Mouse (Mus musculus): ENCODE data around the gene Vrk1.

Gene Vrk1

DNA sequence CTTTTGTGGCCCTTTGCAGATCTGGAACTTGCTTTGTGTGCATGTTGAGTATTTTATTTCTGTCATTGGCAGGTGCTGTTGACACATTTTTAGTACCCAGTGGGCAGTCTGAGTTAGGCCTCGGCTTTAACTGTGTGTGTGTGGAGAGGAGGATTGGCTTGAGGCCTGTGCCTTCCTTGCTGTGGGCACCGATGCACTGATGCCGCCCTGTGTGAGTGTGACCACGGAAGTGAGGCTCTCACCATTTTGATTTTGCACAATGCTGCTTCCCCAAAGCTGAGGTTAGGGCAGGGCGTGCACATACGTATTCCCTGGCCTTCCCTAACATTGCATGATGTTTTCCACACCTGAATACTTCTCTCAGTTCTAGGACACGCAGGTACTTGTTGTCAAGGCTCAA is 30.2 kb downstream of the Vrk1 start:
- no peak for DNase-seq (ENCODE audit: inconsistent age in 2 of 2, low spot score in 1 of 2)

DNA sequence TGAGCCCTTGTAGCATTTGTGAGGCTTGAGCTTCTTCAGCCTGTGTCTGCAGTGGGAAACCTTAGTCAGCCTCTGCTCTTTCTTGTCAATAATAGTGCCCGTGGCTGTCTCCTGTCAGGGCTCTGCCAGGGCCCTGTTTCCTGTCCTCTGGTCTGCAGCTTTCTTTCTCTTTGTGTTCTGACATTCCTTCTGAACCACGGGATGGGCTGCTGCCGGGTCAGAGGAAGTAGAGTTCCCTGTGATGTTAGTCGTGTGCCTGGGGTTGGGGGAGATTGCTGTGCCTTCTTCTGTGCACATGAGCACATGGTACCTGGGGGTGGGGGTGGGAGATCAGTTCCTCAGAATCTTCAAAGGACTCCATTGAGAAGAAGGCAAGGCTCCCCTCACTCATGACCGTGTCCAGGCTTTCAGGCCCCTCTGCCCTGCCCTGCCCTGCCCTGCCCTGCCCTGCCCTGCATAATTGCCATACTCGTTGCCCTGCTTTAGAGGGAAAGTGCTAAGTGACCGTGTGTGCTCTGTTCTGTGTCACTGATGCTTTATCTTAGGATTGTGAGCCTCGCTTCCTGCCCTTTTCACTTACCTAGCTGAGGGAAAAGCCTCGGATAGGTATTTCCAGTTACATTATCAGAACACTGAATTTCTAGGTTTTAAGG is 36.2 kb downstream of the Vrk1 start:
- no peak for DNase-seq (ENCODE audit: inconsistent age in 2 of 2, low spot score in 1 of 2)

DNA sequence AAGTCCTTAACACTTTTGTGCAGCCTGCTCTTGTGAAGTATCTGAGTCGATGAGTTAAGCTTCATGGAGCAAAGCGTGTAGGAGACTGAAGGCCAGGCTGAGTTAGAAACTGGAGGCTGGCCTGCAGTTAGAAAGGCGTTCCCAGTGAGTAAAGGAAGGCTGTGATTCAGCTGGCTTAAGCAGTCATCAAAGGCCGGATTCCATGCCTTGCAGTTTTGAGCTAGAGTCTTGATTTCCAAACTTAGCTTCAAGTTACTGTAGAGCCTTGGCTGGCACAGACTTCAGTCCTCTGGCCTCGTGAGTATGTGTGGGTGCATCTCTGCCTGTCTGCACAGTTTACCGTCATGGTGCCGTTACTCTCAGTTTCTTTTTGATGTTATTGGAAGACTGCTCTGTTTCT is 42.2 kb downstream of the Vrk1 start:
- peak in 1 of 2 experiments; percentile 55 for DNase-seq (ENCODE audit: inconsistent age in 2 of 2, low spot score in 1 of 2)

DNA sequence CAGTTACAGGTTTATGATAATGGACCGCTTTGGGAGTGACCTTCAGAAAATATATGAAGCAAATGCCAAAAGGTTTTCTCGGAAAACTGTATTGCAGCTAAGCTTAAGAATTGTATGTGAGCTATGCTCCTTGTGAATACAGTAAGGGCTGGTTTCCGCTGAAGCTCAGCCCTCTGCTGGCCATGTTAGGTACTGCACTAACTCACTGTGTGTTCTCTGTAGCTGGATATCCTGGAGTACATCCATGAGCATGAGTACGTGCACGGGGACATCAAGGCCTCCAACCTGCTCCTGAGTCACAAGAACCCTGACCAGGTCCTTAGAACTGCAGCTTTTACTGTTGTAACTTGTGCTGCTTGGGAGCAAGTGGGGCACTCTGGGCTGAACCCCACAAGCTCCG is 45.8 kb downstream of the Vrk1 start:
- peak; percentile 77 to 95 for DNase-seq (ENCODE audit: inconsistent age in 2 of 2, low spot score in 1 of 2)

DNA sequence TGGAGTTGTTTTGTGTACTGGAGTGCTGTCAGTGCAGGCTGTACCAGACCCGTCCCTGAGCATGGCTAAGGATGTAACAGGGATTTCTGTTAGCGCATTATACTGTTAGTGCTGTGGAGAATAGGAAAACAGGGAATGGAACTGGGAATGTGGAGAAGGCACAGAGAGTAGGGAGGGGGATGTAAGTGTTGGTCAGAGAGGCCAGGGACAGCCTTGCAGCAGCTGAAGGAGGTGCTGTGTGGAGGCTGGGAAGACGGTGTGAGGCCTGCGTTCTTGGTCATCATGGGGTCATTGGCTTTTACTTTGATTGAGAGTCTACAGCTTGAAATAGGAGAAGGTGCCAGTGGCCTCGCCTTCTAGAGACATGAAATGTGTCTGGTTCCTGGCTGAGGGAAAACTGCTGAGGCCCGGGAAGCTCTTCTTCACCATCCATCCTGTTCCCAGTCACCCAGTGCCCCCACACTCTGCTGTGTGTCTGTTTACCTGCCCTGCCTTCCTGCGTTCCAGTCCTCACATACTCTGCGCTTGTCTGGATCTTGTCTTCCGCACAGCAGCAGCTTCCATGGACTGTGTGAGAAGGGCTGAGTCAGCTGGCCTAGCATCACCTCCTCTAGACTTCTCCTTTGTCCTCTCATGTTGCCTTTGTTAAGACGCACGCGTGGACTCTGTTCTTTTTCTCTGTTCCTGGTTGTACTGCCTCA is 50.0 kb downstream of the Vrk1 start:
- no peak for DNase-seq (ENCODE audit: inconsistent age in 2 of 2, low spot score in 1 of 2)

DNA sequence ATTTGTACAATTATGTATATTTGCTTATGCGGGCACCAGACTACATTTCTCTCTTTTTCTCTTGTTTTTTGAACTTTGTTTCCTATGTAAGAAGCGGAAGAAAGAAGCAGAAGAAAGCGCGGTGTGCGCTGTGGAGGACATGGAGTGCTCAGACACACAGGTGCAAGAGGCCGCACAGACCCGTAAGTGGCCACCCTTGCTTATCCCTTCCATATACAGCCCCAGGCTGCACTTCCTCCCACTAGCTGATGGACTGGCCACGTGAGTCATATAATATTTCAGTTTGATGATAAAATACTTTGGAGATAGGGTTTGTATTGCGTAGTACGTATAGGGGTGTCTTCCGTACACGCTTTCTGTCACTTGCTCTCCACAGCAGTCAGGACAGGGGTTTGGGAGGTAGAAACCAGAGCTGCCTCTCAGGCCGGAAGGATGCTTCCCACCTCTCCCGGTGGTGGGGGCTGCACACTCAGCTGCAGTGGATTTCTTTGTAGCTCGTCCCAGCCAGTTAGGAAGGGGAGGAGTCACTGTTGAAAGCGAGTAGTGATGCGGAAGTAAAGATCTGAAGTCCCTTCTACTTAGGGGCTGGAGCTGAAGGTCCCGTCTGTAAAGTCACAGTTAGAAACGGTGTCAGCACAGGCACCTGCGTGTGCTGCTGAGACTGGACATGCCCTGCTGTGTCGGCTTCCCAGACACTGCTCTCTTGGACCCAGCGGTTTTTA is 60.6 kb downstream of the Vrk1 start:
- no peak for DNase-seq (ENCODE audit: inconsistent age in 2 of 2, low spot score in 1 of 2)

DNA sequence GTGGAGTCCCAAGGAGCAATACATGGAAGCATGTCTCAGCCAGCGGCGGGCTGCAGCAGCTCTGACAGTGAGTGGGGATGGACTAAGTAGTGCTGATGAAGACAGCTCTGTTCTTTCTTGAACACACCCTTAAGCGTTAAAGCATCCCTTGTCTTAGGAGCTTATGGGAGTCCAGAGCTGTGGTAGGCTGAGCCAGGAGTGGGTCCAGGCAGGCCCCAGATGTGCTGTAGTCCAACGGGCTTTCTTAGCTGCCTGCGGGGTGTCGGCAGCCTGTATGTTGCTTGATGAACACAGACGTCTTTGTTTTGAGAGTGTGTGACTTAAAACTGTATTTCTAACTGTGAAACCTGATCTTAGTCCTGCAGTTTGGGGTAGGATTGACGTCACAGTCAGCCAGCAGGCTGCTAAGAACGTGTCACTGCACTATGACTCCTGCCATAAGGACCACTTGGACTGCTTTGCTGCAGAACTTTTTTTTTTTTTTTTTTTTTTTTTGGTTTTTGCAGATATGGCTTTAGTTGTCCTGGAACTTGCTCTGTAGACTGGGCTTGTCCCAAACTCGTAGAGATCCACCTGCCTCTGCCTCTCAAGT is 61.6 kb downstream of the Vrk1 start:
- no peak for DNase-seq (ENCODE audit: inconsistent age in 2 of 2, low spot score in 1 of 2)

DNA sequence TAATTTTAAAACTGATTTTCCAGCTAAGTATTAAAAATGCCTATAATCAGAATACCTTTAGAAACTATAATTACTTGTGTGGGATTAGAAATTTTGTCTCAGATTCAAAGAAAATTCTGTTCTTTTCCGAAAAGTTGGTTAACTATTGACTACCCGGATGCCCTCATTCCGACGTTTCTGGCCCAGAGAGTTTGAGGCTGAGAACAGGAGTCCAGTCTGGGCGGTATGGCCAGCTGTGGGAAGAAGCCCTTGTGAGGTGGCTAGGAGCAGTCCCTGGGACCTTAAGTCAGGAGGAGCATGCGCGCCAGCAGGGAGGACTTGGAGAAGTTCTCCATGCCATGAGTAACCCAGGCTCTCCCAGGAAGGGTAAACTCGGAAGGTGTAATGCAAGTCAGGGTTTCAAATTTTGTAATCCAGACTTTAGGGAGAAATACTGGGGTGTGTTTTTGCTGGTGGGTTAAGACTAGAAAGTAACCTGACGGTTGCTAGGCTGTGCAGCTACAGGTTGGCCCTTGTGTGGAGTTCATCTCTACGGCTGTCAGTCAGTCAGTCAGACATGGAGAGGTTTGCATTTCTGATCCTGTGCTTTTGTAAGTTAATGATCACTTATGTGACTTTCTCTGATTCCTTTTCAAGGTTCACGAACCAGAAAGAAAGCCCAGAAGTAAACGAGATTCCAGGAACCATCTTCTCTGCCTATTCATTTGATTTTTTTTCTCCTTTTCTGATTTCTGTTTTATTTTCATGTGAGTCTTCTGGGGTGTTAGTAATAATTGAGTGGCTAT is 64.5 kb downstream of the Vrk1 start:
- DNase-seq (ENCODE audit: inconsistent age in 2 of 2, low spot score in 1 of 2), result no peak

DNA sequence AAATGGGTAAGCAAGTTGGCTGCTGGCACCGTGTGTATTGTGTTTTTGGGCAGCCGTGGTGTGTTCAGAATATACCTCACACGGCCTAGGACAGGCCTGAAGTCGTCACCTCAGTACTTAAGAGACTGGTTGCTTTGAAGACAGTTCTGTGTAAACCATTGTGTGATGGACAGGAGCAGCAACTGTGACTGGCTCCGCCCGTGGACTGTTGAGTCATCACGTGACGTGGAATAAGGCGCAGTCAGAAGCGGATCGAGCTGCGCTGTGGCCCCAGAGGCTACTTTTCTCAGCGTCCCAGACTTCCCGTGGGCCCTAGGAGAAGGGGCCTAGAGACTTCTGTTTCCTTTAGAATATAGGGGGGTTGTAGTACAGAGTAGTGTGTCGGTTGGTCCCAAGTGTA is 66.1 kb downstream of the Vrk1 start:
- no peak for DNase-seq (ENCODE audit: inconsistent age in 2 of 2, low spot score in 1 of 2)

DNA sequence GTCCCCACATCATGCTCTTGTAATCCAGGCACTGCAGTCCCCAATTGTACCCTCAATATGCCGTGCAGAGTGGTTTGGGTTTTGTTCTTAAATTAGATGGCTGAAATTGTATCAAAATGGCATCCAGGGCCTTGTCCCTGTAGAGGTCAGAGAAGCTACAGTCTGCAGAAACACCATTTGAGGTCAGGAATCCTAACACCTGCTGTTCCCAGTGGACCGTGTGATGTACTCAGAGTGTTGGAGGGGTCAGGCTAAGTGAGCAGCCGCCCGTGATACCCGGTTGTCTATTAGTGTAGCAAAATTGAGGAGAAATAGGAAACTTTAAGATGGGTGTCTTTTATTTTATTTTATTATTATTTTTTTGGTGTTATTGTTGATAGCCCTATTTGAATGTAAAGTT is 70.5 kb downstream of the Vrk1 start:
- no peak for DNase-seq (ENCODE audit: inconsistent age in 2 of 2, low spot score in 1 of 2)

DNA sequence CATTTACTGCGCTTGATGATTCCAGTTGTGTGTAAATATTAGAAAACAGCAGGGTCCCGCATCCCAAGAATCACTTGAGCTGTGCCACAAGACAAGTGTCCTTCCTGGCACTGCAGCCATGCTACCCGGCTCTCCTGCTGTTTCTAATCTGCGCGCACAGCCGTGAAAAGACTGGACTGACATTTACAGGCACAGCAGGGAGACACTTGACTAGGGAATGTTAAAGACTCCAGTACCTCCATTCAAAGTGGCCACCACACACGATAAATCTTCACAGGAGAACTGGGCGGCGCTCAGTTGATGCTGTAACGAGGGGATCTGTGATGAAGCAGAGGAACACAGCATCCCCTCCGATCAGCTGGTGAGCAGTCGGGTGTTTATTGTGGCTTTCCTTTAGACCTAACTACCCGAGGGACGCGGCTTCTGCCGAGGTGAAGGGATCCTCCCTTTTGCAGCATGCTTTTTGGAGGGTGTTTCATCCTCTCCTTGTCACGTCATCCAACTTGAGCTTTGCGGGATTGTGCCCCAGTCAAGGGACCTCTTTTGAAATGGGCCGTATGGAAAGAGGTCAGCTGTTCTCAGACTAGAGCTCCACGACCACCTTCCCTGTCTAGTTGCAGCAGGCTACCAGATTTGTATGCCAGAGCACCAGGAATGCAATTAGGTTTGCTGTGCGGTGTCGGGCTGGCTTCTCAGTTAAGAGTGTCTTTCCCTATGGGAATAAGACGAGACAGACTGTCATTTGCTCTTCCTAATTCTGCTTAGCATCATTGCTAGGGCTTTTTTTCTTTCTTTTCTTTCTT is 71.1 kb downstream of the Vrk1 start:
- no peak for DNase-seq (ENCODE audit: inconsistent age in 2 of 2, low spot score in 1 of 2)

DNA sequence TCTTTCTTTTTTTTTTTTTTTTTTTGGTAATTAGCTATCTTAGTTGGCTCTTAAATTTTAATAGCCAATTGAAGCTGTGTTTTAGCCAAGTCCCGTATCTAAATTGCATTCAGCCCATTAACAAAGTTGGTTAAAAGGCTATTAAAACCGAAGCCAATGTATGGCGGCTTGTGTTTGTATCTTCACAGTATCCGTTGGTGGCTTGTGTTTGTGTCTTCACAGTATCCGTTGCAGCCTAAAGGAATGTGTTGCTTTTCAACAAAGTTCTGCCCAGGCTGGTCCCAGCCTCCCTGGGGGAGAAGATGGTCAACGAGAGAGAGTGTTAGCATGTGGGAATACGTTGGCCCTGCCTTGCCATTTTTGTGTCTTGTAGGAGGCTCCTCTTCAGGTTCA is 71.7 kb downstream of the Vrk1 start:
- no peak for DNase-seq (ENCODE audit: inconsistent age in 2 of 2, low spot score in 1 of 2)

DNA sequence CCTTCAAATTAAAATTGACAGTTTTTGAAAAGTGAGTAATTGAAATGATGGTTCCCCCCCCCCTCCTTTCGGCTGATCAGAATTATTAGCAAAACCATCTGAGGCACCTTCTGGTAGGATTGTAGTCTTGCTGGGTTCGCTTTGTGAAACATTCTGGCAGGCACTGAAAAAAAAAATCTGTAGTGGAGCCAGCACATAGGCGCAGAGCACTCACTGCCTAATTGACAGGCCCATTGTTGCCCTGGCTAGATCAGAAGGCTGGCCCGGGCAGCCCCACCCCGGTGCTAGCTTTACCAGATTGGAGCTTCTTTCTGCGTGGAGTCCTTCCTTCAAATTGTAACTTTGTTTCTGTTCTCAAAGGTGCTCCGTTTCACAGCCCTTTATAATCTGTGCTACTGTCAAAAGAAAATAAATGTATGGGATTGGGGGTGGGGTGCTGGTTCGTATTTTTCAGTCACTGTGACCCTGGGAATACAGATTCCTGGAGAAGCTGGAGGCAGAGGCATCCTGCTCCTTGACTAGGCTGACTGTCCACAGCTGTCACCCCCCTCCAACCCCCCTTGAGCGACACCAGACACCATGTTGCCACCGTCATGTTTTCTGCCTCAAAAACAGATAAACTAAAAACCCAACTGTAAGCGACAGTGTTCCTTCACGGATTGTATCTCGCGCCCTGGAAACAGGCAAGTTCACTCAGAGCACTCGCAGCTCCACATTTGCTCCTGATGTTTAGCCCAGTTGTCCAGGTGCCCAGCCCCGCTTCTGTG is 72.3 kb downstream of the Vrk1 start:
- DNase-seq (ENCODE audit: inconsistent age in 2 of 2, low spot score in 1 of 2), result no peak

DNA sequence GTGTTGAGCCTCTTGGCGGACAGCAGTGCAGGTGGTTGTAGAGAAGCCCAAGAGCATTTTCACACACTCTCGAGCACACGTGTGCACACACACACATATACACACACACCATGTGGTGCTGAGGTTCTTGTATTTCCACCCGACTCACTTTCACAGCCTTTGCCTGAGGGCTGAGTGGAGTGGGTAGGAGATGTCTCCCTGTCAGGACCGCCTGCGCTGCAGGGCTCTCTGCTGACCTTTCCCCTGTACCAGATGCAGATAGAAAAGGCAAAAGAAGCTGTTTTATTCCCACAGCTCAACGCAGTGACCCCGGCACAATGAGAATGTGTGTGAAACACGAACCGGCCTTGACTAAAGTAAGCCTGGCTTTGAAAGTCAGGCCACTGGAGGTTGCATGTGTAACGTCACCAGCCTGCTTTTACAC is 72.9 kb downstream of the Vrk1 start:
- DNase-seq (ENCODE audit: inconsistent age in 2 of 2, low spot score in 1 of 2), result no peak

DNA sequence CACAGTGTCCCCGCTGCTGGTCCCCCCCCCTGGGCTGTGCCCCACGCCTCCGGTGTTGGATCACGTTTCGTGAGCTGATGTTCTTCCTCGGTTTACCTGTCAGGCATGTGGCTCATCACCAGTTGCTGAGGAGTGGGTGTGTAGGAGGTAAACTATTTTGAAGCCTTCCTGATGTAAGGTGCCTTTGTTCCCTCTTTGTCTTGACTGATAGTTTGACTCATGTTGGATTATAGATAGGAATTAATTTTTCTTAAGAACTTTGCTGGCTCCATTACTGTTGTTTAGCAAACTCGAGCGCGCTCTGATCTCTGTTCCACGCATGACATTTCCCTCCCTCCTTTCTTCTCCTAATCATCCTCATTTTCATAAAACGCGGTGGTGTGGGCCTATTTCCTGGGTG is 74.1 kb downstream of the Vrk1 start:
- no peak for DNase-seq (ENCODE audit: inconsistent age in 2 of 2, low spot score in 1 of 2)

DNA sequence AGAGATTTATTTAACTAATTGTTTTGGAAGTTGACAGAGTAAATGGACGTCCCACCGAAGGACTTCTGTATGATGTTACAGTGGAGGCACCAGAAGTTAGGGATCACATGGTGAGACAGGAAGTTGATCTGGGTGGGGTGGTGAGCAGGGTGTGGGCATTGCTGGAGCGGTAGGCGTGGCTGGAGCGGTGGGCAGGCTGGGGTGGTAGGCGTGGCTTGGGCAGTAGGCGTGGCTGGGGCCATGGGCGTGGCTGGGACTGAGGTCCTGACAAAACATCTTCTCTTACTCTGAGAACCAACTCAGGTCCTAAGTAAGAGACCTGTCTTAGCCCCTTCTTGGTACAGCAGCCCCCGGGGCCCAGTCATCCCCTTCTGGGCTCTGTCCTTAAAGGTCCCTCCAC is 84.8 kb downstream of the Vrk1 start:
- no peak for DNase-seq (ENCODE audit: inconsistent age in 2 of 2, low spot score in 1 of 2)

DNA sequence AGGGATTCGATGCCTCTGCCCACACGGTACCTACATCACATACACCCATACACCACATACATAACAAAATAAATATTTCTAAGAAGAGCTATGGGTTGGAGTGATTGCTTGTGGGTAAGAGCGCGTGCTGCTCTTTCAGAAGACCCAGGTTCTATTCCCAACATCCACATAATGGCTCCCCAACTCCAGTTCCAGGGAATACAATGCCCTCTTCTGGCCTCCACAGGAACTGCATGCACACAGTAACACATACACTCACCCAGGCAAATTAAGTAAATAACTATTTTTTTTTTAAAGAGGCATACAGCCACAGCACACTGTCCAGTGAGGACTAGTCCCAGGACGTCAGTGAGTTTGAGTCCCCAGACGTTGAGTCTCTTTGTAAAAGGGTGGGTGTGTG is 92.0 kb downstream of the Vrk1 start:
- no peak for DNase-seq (ENCODE audit: inconsistent age in 2 of 2, low spot score in 1 of 2)

DNA sequence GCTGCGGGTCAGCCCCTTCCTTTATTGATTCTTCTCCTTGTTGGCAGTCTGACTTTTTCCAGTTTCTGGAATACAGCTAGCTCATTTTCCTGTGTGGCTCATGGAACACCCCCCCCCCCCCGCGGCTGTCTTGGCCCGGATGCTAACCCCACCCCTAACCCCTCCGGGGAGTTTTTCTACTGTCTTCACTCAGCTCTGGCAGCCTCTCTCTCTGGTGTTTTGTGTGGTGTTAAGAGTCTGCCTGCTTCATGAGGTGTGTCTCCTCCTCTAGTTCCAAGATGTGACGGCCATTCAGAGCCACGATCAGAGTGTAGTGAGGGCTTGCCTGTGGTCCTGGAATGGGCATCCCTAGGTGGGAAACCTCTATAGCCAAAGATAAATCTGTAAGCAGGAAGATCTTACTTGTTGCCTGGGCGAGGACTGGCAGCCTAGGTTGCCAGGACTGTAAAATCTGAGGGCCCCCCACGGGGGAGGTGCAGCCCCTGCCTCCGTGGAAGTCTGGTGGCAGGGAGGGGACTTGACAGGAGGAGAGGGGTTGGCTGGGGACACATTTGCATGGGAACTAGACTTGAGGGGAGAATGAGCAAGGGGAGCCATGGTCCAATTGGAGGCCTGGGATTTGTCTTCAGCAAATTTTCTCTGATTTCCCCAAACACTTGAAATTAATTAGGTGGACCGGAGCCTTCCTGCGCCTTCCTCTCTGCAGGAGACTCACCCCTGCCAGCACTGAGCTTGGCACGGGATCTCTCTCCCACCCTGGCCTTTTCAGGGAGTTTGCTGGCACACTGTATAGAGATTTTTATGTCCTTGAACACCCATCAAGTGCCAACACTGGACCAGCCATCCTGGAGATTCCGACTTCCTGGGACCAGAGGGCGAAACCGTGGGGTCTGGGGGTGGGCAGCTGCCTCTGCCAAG is 93.0 kb downstream of the Vrk1 start:
- DNase-seq (ENCODE audit: inconsistent age in 2 of 2, low spot score in 1 of 2), result no peak

DNA sequence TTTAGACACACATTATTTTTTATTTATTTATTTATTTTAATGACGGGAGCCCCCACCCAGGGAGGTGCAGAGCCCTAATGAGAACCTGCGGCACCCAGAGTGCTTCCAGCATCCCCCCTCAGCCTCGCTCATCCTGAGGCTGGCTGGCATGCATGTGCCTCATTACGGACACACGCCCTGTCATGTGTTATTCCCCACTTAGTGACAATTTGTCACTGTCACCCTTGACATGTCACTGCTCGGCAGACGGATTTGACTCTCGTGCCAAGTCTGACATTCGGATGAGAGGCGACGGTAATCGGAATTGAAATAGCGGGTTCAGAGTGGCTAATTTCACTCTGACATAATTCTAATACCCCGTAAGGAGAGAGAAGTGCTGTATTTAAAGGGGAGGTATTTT is 97.2 kb downstream of the Vrk1 start:
- no peak for DNase-seq (ENCODE audit: inconsistent age in 2 of 2, low spot score in 1 of 2)
